Comparison of ENCODE assay signal across 8 mouse cellular contexts in genomic region chr3:53202184-53202583, GRCm38 (mm10).
DNase-seq lines count a peak whose midpoint lies in the region; ATAC-seq and TF ChIP-seq lines count a peak whose summit lies in the region.

No protein-coding gene starts in this region.

- 35% methylated on average over 6 of the region's 6 CpGs for WGBS in heart, adult 2 months
- 17% methylated on average over 6 of the region's 6 CpGs for WGBS in hindbrain, embryonic 15.5 days

- intact Hi-C loops in heart, adult 2 months (cut with DNase I) = no loop called here

- no peak overlapping the region for H3K4me3 ChIP-seq in heart, adult 2 months
- H3K4me3 ChIP-seq in hindbrain, embryonic 15.5 days = no peak overlapping the region

- peaks cover 7% of the 10 kb centered on the region for H3K36me3 ChIP-seq in heart, adult 2 months (ENCODE audit: control insufficient read depth, insufficient read depth, low read length)
- H3K36me3 ChIP-seq in hindbrain, embryonic 15.5 days = no peaks in the 10 kb centered on the region

- peak; percentile 90 for DNase-seq in heart, adult 11 months
- no peak for DNase-seq in heart, adult 2 months
- DNase-seq in Muller cell, postnatal 12 days (ENCODE audit: inconsistent ontology term) = peak; percentile 84
- peak; percentile 80 to 81 for DNase-seq in cerebellum, postnatal 36 days
- DNase-seq in left cerebral cortex, adult 9 months (ENCODE audit: low spot score in 2 of 2) = no peak
- DNase-seq in urinary bladder, postnatal 25 days (ENCODE audit: low spot score) = no peak
- DNase-seq in lung, adult 18-20 months = no peak

- H3K27me3 ChIP-seq in heart, adult 2 months (ENCODE audit: control insufficient read depth, insufficient read depth, low read length) = no peaks in the 10 kb centered on the region
- H3K27me3 ChIP-seq in hindbrain, embryonic 15.5 days = no peaks in the 10 kb centered on the region

- TF ChIP-seq EP300 in heart, adult 2 months (IDR thresholded peaks at IDR 0.05; ENCODE audit: insufficient read depth, low read depth, low read length) = no peak

- H3K4me1 ChIP-seq in heart, adult 2 months (ENCODE audit: control insufficient read depth, insufficient read depth, low read length) = peaks cover 11% of the 10 kb centered on the region
- H3K4me1 ChIP-seq in hindbrain, embryonic 15.5 days (replicated peaks) = peaks cover 53% of the 10 kb centered on the region

- H3K9me3 ChIP-seq in hindbrain, embryonic 15.5 days = no peaks in the 10 kb centered on the region

- no peak for TF ChIP-seq CTCF in heart, adult 2 months (IDR thresholded peaks at IDR 0.05)

- H3K27ac ChIP-seq in heart, adult 2 months = no peak overlapping the region; the same call in 1 of the 2 replicates
- H3K27ac ChIP-seq in hindbrain, embryonic 15.5 days (replicated peaks) = peak overlapping the region; percentile 67

- peak; percentile 20; the same call in 1 of the 2 replicates for ATAC-seq in hindbrain, embryonic 15.5 days (ENCODE audit: low FRiP score, low read depth)

- H3K4me2 ChIP-seq in hindbrain, embryonic 15.5 days = no peak overlapping the region

- no peak overlapping the region for H3K9ac ChIP-seq in heart, adult 2 months (ENCODE audit: low read depth, low read length)
- no peak overlapping the region for H3K9ac ChIP-seq in hindbrain, embryonic 15.5 days

- H3K79me2 ChIP-seq in heart, adult 2 months (replicated peaks; ENCODE audit: control insufficient read depth, insufficient read depth, low read length) = no peaks in the 10 kb centered on the region; the same call in 1 of the 2 replicates

- TF ChIP-seq POLR2A in heart, adult 2 months (IDR thresholded peaks at IDR 0.05; ENCODE audit: insufficient read depth, low read depth, low read length) = no peak

Comparison
In these comparisons a context has a peak if more than half of its experiments do, and no peak if none do; other contexts are left out.
1. DNase-seq: peak in heart, adult 11 months (single experiment), Muller cell, postnatal 12 days (single experiment) and cerebellum, postnatal 36 days (2 of 2); none in heart, adult 2 months (0 of 2), left cerebral cortex, adult 9 months (0 of 2), urinary bladder, postnatal 25 days (single experiment) and lung, adult 18-20 months (0 of 2).